Mouse (Mus musculus) midbrain, embryonic 16.5 days (tissue): ENCODE data around the gene Steap3. TPM values are rescaled to one million over a fixed set of nuclear protein-coding genes. Genes with fewer than 3 reads are reported as not detected.

ENCODE experiments used
- ATAC-seq: fragments of 200-750 bp; cut with Nextera tagmentation; 2 replicates; pipeline ENCODE4 v1.8.0; 2017; ENCODE audit warnings: moderate TSS enrichment
- H3K27ac ChIP-seq: fragments of 300-500 bp; sonication (generic); 2 replicates; pipeline ENCODE4 v1.5.1; 2014; ENCODE audit warnings: mild to moderate bottlenecking, low read length, mixed read lengths
- H3K27me3 ChIP-seq: fragments of 300-500 bp; sonication (generic); 2 replicates; pipeline ENCODE4 v1.6.1; 2014; ENCODE audit warnings: low read depth, low read length, mixed read lengths; ENCODE audit not compliant: control insufficient read depth, insufficient read depth
- H3K36me3 ChIP-seq: fragments of 300-500 bp; sonication (generic); 2 replicates; pipeline ENCODE4 v1.6.1; 2014; ENCODE audit warnings: mild to moderate bottlenecking, low read length, moderate library complexity, mixed read lengths; ENCODE audit not compliant: control insufficient read depth, insufficient read depth
- H3K4me1 ChIP-seq: fragments of 300-500 bp; sonication (generic); 2 replicates; pipeline ENCODE4 v1.6.1; 2014; ENCODE audit warnings: mild to moderate bottlenecking, low read length, mixed read lengths; ENCODE audit not compliant: control insufficient read depth, insufficient read depth
- H3K4me2 ChIP-seq: fragments of 300-500 bp; sonication (generic); 2 replicates; pipeline ENCODE4 v1.6.1; 2014; ENCODE audit warnings: mild to moderate bottlenecking, low read length, mixed read lengths
- H3K4me3 ChIP-seq: fragments of 300-500 bp; sonication (generic); 2 replicates; pipeline ENCODE4 v1.5.1; 2014; ENCODE audit warnings: low read depth, mild to moderate bottlenecking, low read length, moderate library complexity, mixed read lengths
- H3K9ac ChIP-seq: fragments of 300-500 bp; sonication (generic); 2 replicates; pipeline ENCODE4 v1.6.1; 2014; ENCODE audit warnings: low read depth, low read length, mixed read lengths
- H3K9me3 ChIP-seq: fragments of 300-500 bp; sonication (generic); replicated peaks from 2 replicates; pipeline ENCODE4 v1.6.1; 2014; ENCODE audit warnings: mild to moderate bottlenecking, low read length, mixed read lengths; ENCODE audit not compliant: control insufficient read depth, poor library complexity, severe bottlenecking
- WGBS: fragments of 180-500 bp; shearing (Covaris S2); extraction: QIAGEN DNeasy Blood & Tissue Kit; methylation state at CpG from one replicate; pipeline ENCODE4 v1.1.7; 2014; 5-methylcytosine and 5-hydroxymethylcytosine counted together
- polyA plus RNA-seq: library from polyadenylated mRNA; unstranded; fragments of >200 nt; fragmentation: Nextera tagmentation; extraction: Ambion mirVana; gene quantifications from 2 replicates; pipeline ENCODE4 v1.2.1, GENCODE M21; 2015

Gene Steap3
- polyA plus RNA-seq, 1 experiment from 2014 or later = 3.7 TPM

GRCm38 (mm10) chr1:120275224-120275623 is 2.7 kb upstream of the Steap3 start:
- no peaks in the 10 kb centered on the region for H3K9me3 ChIP-seq
- H3K27me3 ChIP-seq = no peaks in the 10 kb centered on the region
- 53% methylated on average over 3 of the region's 3 CpGs for WGBS
- no peak overlapping the region for H3K4me3 ChIP-seq
- H3K4me1 ChIP-seq = no peaks in the 10 kb centered on the region
- no peak overlapping the region for H3K4me2 ChIP-seq
- H3K9ac ChIP-seq = no peak overlapping the region
- 0 out of 2 replicates have a peak, but pooled peaks have one; percentile 51 for ATAC-seq
- no peak overlapping the region for H3K27ac ChIP-seq
- H3K36me3 ChIP-seq = no peaks in the 10 kb centered on the region

- no peaks in the 10 kb centered on the region for H3K36me3 ChIP-seq
- H3K4me2 ChIP-seq = no peak overlapping the region
- no peaks in the 10 kb centered on the region for H3K9me3 ChIP-seq
- H3K4me1 ChIP-seq = no peaks in the 10 kb centered on the region
- ATAC-seq = no peak
- H3K27me3 ChIP-seq = no peaks in the 10 kb centered on the region
- no peak overlapping the region for H3K9ac ChIP-seq
- 90% methylated on average over 3 of the region's 3 CpGs for WGBS
- no peak overlapping the region for H3K27ac ChIP-seq
- H3K4me3 ChIP-seq = no peak overlapping the region
Measured at GRCm38 (mm10) chr1:120270882-120271281, 1.6 kb downstream of the Steap3 start.

GRCm38 (mm10) chr1:120270115-120270514 is 2.4 kb downstream of the Steap3 start:
- Histone ChIP-seq H3K9ac (no peak overlapping the region), H3K36me3 (no peaks in the 10 kb centered on the region), H3K27me3 (no peaks in the 10 kb centered on the region), H3K4me3 (no peak overlapping the region), H3K9me3 (no peaks in the 10 kb centered on the region), H3K4me2 (no peak overlapping the region), H3K27ac (no peak overlapping the region), H3K4me1 (peaks cover 4% of the 10 kb centered on the region; the same call in 1 of the 2 replicates)
- 74% methylated on average over 7 of the region's 7 CpGs for WGBS
- ATAC-seq = no peak

GRCm38 (mm10) chr1:120267631-120268030 is 4.9 kb downstream of the Steap3 start:
- WGBS = 79% methylated on average over 3 of the region's 3 CpGs
- no peak overlapping the region for H3K27ac ChIP-seq
- no peaks in the 10 kb centered on the region for H3K36me3 ChIP-seq
- H3K4me2 ChIP-seq = no peak overlapping the region
- no peak overlapping the region for H3K9ac ChIP-seq
- no peak for ATAC-seq
- H3K4me3 ChIP-seq = no peak overlapping the region
- no peaks in the 10 kb centered on the region; the same call in 1 of the 2 replicates for H3K27me3 ChIP-seq
- peaks cover 9% of the 10 kb centered on the region; the same call in 1 of the 2 replicates for H3K4me1 ChIP-seq
- no peaks in the 10 kb centered on the region for H3K9me3 ChIP-seq

- H3K27ac ChIP-seq = no peak overlapping the region
- H3K4me1 ChIP-seq = peaks cover 9% of the 10 kb centered on the region; the same call in 1 of the 2 replicates
- ATAC-seq = no peak
- no peaks in the 10 kb centered on the region for H3K9me3 ChIP-seq
- no peak overlapping the region for H3K4me3 ChIP-seq
- H3K27me3 ChIP-seq = no peaks in the 10 kb centered on the region; the same call in 1 of the 2 replicates
- H3K4me2 ChIP-seq = no peak overlapping the region
- WGBS = 59% methylated on average over 4 of the region's 4 CpGs
- no peaks in the 10 kb centered on the region for H3K36me3 ChIP-seq
- no peak overlapping the region for H3K9ac ChIP-seq
Measured at GRCm38 (mm10) chr1:120266460-120266859, 6.0 kb downstream of the Steap3 start.

GRCm38 (mm10) chr1:120264861-120265686 is 7.4 kb downstream of the Steap3 start:
- Histone ChIP-seq H3K9ac (peak overlapping the region; percentile 58), H3K27me3 (no peaks in the 10 kb centered on the region; the same call in 1 of the 2 replicates), H3K9me3 (no peaks in the 10 kb centered on the region), H3K4me2 (peak overlapping the region; percentile 99), H3K27ac (no peak overlapping the region), H3K4me3 (peak overlapping the region; percentile 57), H3K4me1 (peaks cover 9% of the 10 kb centered on the region; the same call in 1 of the 2 replicates), H3K36me3 (no peaks in the 10 kb centered on the region)
- WGBS = 2% methylated on average over 40 of the region's 40 CpGs
- peak; percentile 82 for ATAC-seq

- no peak overlapping the region for H3K9ac ChIP-seq
- peaks cover 9% of the 10 kb centered on the region; the same call in 1 of the 2 replicates for H3K4me1 ChIP-seq
- 88% methylated on average over 4 of the region's 4 CpGs for WGBS
Measured at GRCm38 (mm10) chr1:120263226-120263625, 9.3 kb downstream of the Steap3 start.

GRCm38 (mm10) chr1:120261166-120261565 is 11.3 kb downstream of the Steap3 start:
- no peak overlapping the region for H3K4me2 ChIP-seq
- no peaks in the 10 kb centered on the region; the same call in 1 of the 2 replicates for H3K27me3 ChIP-seq
- no peaks in the 10 kb centered on the region for H3K9me3 ChIP-seq
- 92% methylated on average over 5 of the region's 5 CpGs for WGBS
- no peak overlapping the region for H3K9ac ChIP-seq
- H3K4me3 ChIP-seq = no peak overlapping the region
- H3K27ac ChIP-seq = no peak overlapping the region
- no peak for ATAC-seq
- H3K36me3 ChIP-seq = no peaks in the 10 kb centered on the region
- H3K4me1 ChIP-seq = peaks cover 9% of the 10 kb centered on the region; the same call in 1 of the 2 replicates

More at GRCm38 (mm10) chr1:120263226-120263625, 9.3 kb downstream of the Steap3 start:
- Histone ChIP-seq H3K4me3 (no peak overlapping the region), H3K9me3 (no peaks in the 10 kb centered on the region), H3K4me2 (no peak overlapping the region), H3K36me3 (no peaks in the 10 kb centered on the region), H3K27me3 (no peaks in the 10 kb centered on the region; the same call in 1 of the 2 replicates), H3K27ac (no peak overlapping the region)
- ATAC-seq = no peak

- no peaks in the 10 kb centered on the region for H3K4me1 ChIP-seq
- no peak overlapping the region for H3K4me2 ChIP-seq
- no peak overlapping the region for H3K9ac ChIP-seq
- H3K36me3 ChIP-seq = no peaks in the 10 kb centered on the region
- H3K27ac ChIP-seq = no peak overlapping the region
- 79% methylated on average over 7 of the region's 7 CpGs for WGBS
- H3K9me3 ChIP-seq = no peaks in the 10 kb centered on the region
- no peak for ATAC-seq
- H3K4me3 ChIP-seq = no peak overlapping the region
- H3K27me3 ChIP-seq = no peaks in the 10 kb centered on the region; the same call in 1 of the 2 replicates
Measured at GRCm38 (mm10) chr1:120259249-120259648, 13.3 kb downstream of the Steap3 start.
